Mouse (Mus musculus) hindbrain, embryonic 14.5 days (tissue): ENCODE data around the gene Tnik. TPM values are rescaled to one million over a fixed set of nuclear protein-coding genes. Genes with fewer than 3 reads are reported as not detected.

Experiments
- ATAC-seq: fragments of 200-750 bp; cut with Nextera tagmentation; 2 replicates; pipeline ENCODE4 v1.8.0; 2017; ENCODE audit warnings: moderate number of reproducible peaks, mild to moderate bottlenecking, moderate TSS enrichment, moderate library complexity; ENCODE audit not compliant: low FRiP score
- DNase-seq: peaks from one replicate; pipeline ENCODE4 v3.0.0-alpha.2; 2015; ENCODE audit warnings: low spot score
- H3K27ac ChIP-seq: fragments of 300-500 bp; sonication (generic); 2 replicates; pipeline ENCODE4 v1.5.1; 2014; ENCODE audit warnings: mild to moderate bottlenecking, moderate library complexity
- H3K27me3 ChIP-seq: fragments of 300-500 bp; sonication (generic); 2 replicates; pipeline ENCODE4 v1.6.1; 2014; ENCODE audit warnings: mild to moderate bottlenecking, low read length, mixed read lengths; ENCODE audit not compliant: control insufficient read depth, insufficient read depth
- H3K36me3 ChIP-seq: fragments of 300-500 bp; sonication (generic); replicated peaks from 2 replicates; pipeline ENCODE4 v1.6.1; 2014; ENCODE audit not compliant: control insufficient read depth, insufficient read depth
- H3K4me1 ChIP-seq: fragments of 300-500 bp; sonication (generic); replicated peaks from 2 replicates; pipeline ENCODE4 v1.6.1; 2014; ENCODE audit warnings: antibody characterized with exemption, low read length, mixed read lengths; ENCODE audit not compliant: control insufficient read depth, insufficient read depth
- H3K4me2 ChIP-seq: fragments of 300-500 bp; sonication (generic); replicated peaks from 2 replicates; pipeline ENCODE4 v1.6.1; 2014; ENCODE audit warnings: mild to moderate bottlenecking, moderate library complexity
- H3K4me3 ChIP-seq: fragments of 300-500 bp; sonication (generic); replicated peaks from 2 replicates; pipeline ENCODE4 v1.5.1; 2014; ENCODE audit warnings: mild to moderate bottlenecking, low read length
- H3K9ac ChIP-seq: fragments of 300-500 bp; sonication (generic); 2 replicates; pipeline ENCODE4 v1.6.1; 2014
- H3K9me3 ChIP-seq: fragments of 300-500 bp; sonication (generic); 2 replicates; pipeline ENCODE4 v1.6.1; 2016; ENCODE audit warnings: low read length; ENCODE audit not compliant: control insufficient read depth
- WGBS: fragments of 180-500 bp; shearing (Covaris S2); extraction: QIAGEN DNeasy Blood & Tissue Kit; methylation state at CpG from one replicate; pipeline ENCODE4 v1.1.7; 2014; 5-methylcytosine and 5-hydroxymethylcytosine counted together
- polyA plus RNA-seq: library from polyadenylated mRNA; unstranded; fragments of >200 nt; fragmentation: Nextera tagmentation; extraction: Ambion mirVana; gene quantifications from 2 replicates; pipeline ENCODE4 v1.2.1, GENCODE M21; 2014

Tnik gene
- polyA plus RNA-seq, 1 experiment from 2014 or later: 97.5 TPM

DNA sequence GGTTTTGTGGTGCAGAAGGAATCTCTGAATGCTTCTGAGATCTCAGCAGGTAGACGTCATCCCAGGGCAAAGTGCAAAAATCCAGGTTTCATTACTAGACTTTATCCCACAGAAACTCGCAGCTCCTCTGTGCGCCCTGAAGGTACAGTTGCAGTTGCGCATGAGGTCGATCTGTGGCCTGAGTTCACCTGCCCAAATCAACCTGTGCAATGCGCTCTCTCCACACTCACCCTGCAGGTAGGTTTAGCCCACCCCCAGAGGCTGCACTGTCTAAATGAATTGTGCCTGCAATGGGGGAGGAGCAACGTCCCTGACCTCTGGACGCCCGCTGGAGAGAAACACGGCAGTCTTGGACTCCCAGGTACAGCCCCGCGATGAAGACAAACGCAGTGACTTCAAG lies 432.6 kb downstream of the Tnik start:
- 84% methylated on average over 13 of the region's 13 CpGs for WGBS
- H3K4me3 ChIP-seq: no peak overlapping the region
- no peak for DNase-seq
- H3K9ac ChIP-seq: no peak overlapping the region
- H3K4me1 ChIP-seq: no peaks in the 10 kb centered on the region
- H3K27ac ChIP-seq: no peak overlapping the region
- H3K4me2 ChIP-seq: no peak overlapping the region
- ATAC-seq: 0 out of 2 replicates have a peak, but pooled peaks have one; percentile 24
- H3K36me3 ChIP-seq: no peaks in the 10 kb centered on the region
- H3K9me3 ChIP-seq: no peaks in the 10 kb centered on the region
- H3K27me3 ChIP-seq: no peaks in the 10 kb centered on the region

DNA sequence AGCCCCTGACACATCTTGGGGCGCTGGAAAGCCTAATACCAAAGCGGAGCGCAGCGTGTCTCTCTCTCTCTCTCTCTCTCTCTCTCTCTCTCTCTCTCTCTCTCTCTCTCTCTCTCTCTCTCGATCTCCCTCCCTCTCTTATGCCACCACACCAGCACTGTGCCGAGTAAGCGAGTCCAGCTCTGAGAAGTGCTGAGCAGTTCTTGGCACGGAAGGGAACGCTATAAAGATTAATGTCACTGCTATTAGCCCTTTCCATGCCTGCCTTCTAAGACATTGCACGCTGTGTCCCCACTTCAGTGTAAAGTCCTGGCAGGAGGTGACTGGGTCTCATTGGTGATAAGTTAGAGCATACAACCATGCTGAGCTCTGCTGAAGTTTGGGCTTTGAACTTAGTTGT lies 433.1 kb downstream of the Tnik start:
- no peaks in the 10 kb centered on the region for H3K36me3 ChIP-seq
- DNase-seq (no peak), ATAC-seq (0 out of 2 replicates have a peak, but pooled peaks have one; percentile 21)
- no peaks in the 10 kb centered on the region for H3K27me3 ChIP-seq
- 74% methylated on average over 10 of the region's 10 CpGs for WGBS
- H3K9ac ChIP-seq: no peak overlapping the region
- no peaks in the 10 kb centered on the region for H3K9me3 ChIP-seq
- no peak overlapping the region for H3K4me2 ChIP-seq
- H3K4me1 ChIP-seq: no peaks in the 10 kb centered on the region
- H3K27ac ChIP-seq: no peak overlapping the region
- H3K4me3 ChIP-seq: no peak overlapping the region

DNA sequence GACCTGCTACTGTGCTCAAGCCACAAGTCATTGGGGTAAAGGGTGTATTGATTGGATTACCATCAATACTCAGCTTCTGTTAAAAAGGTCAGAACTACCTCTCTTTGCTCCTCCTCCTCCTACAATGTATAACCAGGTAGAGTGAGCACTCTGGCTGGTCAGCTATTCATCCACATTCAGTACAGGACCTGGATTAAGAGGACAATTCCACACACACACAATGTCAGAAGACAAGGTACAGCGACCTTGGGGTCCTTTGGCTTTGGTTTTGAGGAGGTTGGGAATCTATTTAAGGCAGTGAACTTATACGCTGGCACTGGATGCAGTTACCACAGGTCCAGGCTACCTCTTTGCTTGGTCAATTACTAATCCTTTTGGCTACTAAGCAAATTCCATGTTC lies 434.8 kb downstream of the Tnik start, which contains the start of gene Slc2a2:
Gene Slc2a2 (plus strand): TSS at position 107 of the 400 bp plus-strand sequence.
- Histone ChIP-seq H3K27me3 (no peaks in the 10 kb centered on the region), H3K9me3 (no peaks in the 10 kb centered on the region), H3K4me3 (no peak within 1 kb of the TSS), H3K9ac (no peak within 1 kb of the TSS), H3K36me3 (no peaks in the 10 kb centered on the region), H3K4me2 (no peak within 1 kb of the TSS), H3K27ac (no peak within 1 kb of the TSS), H3K4me1 (no peaks in the 10 kb centered on the region)
- DNase-seq (no peak), ATAC-seq (no peak)
- WGBS: 80% methylated on average over 2 of the region's 2 CpGs

DNA sequence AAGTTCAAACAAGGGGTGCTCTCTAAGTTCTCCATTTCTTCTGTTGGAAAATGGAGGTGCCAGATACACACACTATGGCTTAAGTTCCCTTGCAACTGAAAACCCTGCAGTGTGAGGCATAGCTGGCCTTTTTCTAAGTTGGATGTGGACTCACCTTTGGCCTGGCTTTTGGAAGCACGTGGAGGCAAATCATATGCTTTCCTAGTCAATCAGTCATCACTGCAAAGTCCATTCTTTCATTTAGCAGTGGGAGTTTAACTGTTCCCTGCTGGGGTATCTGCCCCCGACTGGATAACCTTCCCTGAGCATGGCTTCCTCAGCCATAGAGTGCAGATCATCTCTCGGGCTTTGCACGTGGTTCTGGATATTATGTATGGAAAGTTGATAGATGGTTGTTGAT lies 436.6 kb downstream of the Tnik start:
- H3K9ac ChIP-seq: no peak overlapping the region
- H3K36me3 ChIP-seq: no peaks in the 10 kb centered on the region
- no peaks in the 10 kb centered on the region for H3K27me3 ChIP-seq
- H3K9me3 ChIP-seq: no peaks in the 10 kb centered on the region
- no peak for DNase-seq
- no peak overlapping the region for H3K27ac ChIP-seq
- WGBS: 64% methylated on average over 4 of the region's 4 CpGs
- no peak for ATAC-seq
- no peak overlapping the region for H3K4me3 ChIP-seq
- no peaks in the 10 kb centered on the region for H3K4me1 ChIP-seq
- H3K4me2 ChIP-seq: no peak overlapping the region

DNA sequence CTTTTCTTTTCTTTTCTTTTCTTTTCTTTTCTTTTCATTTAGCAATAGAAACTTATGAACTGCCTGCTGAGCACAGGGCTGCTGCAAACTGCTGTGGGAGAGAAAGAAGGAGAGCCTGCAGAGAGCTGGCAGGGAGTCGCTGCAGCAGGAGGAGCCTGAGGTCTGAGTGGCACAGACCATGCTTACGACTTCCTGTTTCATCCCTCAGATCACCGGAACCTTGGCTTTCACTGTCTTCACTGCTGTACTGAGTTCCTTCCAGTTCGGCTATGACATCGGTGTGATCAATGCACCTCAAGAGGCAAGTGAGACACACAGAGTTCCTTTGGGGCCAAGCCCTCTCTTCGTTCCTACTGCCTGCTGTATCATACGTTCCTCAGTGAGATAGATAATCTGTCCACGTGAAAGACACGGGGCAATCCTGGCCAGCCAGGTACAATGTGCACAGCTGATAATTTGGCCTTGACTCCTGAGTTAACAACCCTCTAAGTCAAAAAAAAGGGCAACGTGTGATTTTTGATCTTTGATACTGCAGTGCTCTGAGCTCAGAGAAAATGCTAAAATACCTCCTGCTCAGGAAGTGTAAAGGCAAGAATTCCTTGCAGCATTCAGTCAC lies 442.6 kb downstream of the Tnik start:
- Histone ChIP-seq H3K4me2 (no peak overlapping the region), H3K4me3 (no peak overlapping the region), H3K4me1 (no peaks in the 10 kb centered on the region), H3K9ac (no peak overlapping the region), H3K9me3 (no peaks in the 10 kb centered on the region), H3K36me3 (no peaks in the 10 kb centered on the region), H3K27me3 (no peaks in the 10 kb centered on the region), H3K27ac (no peak overlapping the region)
- no peak for ATAC-seq
- WGBS: 76% methylated on average over 10 of the region's 10 CpGs
- DNase-seq: no peak

DNA sequence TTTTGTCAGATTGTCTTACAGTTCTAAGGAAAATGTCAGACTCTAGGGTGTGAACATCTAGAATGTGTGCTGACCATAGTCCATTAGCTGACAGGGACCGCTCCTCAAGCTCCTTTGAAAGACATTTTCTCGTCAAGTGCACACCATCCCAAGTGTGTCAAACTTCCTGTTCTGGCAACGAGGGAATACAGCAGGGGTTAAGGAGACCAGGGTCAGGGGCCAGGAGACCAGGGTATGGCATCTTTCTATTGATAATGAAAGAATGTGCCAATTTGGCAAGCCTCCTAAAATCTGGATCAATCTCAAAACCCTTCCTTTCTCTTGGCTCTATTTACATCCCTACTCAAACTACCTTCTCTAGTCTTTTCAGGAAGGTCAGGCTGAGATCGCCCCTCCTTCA lies 443.7 kb downstream of the Tnik start:
- DNase-seq (no peak), ATAC-seq (no peak)
- H3K9ac ChIP-seq: no peak overlapping the region
- H3K27ac ChIP-seq: no peak overlapping the region
- no peaks in the 10 kb centered on the region for H3K27me3 ChIP-seq
- H3K4me3 ChIP-seq: no peak overlapping the region
- no peaks in the 10 kb centered on the region for H3K9me3 ChIP-seq
- H3K36me3 ChIP-seq: no peaks in the 10 kb centered on the region
- 86% methylated on average over 4 of the region's 4 CpGs for WGBS
- H3K4me1 ChIP-seq: no peaks in the 10 kb centered on the region
- no peak overlapping the region for H3K4me2 ChIP-seq

DNA sequence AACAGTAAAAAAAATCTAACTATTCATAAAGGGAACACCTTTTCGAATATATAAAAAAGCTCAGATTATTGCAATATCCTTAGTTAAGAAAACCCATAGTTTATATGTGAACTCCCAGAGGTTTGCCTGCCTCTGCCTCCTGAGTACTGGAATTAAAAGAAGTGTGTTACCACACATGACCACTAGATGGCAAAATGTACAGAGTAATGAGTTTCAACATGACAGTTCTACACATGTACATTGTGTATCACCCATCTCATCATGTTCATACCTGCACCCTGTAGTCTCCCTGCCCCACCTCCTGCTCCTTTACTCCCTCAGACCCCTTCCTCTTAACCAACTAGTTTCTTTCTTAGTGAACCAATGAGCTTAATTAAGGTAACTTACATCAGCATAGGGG lies 446.7 kb downstream of the Tnik start:
- H3K4me2 ChIP-seq: no peak overlapping the region
- 85% methylated on average over 1 of the region's 1 CpGs for WGBS
- H3K4me1 ChIP-seq: no peaks in the 10 kb centered on the region
- DNase-seq (no peak), ATAC-seq (no peak)
- no peaks in the 10 kb centered on the region for H3K9me3 ChIP-seq
- no peaks in the 10 kb centered on the region for H3K27me3 ChIP-seq
- no peak overlapping the region for H3K27ac ChIP-seq
- H3K9ac ChIP-seq: no peak overlapping the region
- H3K36me3 ChIP-seq: no peaks in the 10 kb centered on the region
- no peak overlapping the region for H3K4me3 ChIP-seq

DNA sequence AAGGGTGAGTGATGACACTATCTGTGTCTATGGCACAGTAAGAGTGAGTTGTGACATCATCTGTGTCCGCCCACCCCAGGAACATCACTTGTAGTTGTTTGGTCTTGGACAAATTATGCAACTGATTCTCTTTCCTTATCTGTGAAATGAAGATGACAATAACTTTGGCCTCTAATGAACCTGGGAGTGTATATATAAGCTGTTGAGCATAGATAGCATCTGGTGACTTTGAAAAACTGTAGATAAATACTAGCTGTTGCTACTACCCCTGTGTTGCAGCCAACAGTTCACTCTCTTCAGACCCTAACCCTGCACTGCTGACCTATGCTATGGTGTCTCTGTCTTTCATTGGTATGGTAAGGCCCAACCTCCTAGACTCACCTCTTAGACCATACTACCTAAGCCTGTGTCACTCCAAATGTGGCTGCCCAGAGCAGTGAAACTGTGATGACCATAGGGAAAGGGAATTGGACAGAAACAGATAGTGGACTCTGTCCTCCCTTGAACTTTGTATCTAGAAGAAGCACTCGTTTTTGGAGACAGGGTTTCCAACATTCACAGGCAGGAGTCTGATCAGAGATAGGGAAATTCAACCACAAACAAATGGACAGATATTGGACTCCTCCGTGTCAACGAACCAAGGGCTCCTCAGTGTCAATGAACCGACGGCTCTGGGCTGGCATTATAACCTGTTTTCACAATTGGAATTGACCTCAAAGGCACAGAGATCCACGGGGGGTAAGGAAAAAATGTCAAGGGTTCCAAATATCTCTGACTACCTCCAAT lies 451.1 kb downstream of the Tnik start:
- Histone ChIP-seq H3K4me3 (no peak overlapping the region), H3K4me1 (no peaks in the 10 kb centered on the region), H3K27me3 (no peaks in the 10 kb centered on the region), H3K4me2 (no peak overlapping the region), H3K9me3 (no peaks in the 10 kb centered on the region), H3K36me3 (no peaks in the 10 kb centered on the region), H3K9ac (no peak overlapping the region), H3K27ac (no peak overlapping the region)
- ATAC-seq (no peak), DNase-seq (no peak)
- WGBS: 77% methylated on average over 7 of the region's 7 CpGs

DNA sequence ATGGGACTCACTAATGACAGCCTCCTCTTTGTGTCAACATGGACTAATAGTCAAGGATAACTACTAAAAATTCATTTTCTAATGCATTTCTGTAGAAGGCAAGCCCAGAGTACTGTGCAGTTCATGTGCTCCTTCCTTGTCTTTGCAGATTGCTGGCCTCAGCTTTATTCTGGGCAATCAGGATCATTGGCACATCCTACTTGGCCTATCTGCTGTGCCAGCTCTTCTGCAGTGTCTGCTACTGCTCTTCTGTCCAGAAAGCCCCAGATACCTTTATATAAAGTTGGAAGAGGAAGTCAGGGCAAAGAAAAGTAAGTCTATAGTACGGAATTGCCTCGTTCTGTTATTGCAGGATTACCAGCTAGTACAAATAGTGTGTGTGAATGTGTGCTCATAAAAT lies 455.5 kb downstream of the Tnik start:
- Histone ChIP-seq H3K27me3 (no peaks in the 10 kb centered on the region), H3K4me1 (no peaks in the 10 kb centered on the region), H3K36me3 (no peaks in the 10 kb centered on the region), H3K4me3 (no peak overlapping the region), H3K4me2 (no peak overlapping the region), H3K27ac (no peak overlapping the region), H3K9me3 (no peaks in the 10 kb centered on the region), H3K9ac (no peak overlapping the region)
- no peak for DNase-seq
- 86% methylated on average over 2 of the region's 2 CpGs for WGBS
- no peak for ATAC-seq
